Mouse (Mus musculus) small intestine, adult 2 months (tissue): ENCODE data around the gene Slc35g2.

Source experiments
- CTCF ChIP-seq: fragments of 200-500 bp; IDR thresholded peaks from 2 replicates; pipeline ENCODE4 v1.5.1; 2012; ENCODE audit warnings: low read depth, mild to moderate bottlenecking, control low read depth, inconsistent platforms, low read length, moderate library complexity, mixed read lengths; ENCODE audit not compliant: insufficient replicate concordance, insufficient read length; ENCODE audit errors: extremely low read depth
- POLR2A ChIP-seq: fragments of 200-500 bp; IDR thresholded peaks from 2 replicates; pipeline ENCODE4 v1.6.1; 2012; ENCODE audit warnings: low read depth, mild to moderate bottlenecking, control low read depth, inconsistent platforms, low read length, moderate library complexity

GRCm38 (mm10) chr9:100580196-100580740 lies 9.4 kb upstream of the Slc35g2 start:
- TF ChIP-seq CTCF (no peak), POLR2A (no peak)
